ENCODE assay signal across 14 mouse cellular contexts in genomic region chr15:102230408-102231321, GRCm38 (mm10). TPM values are rescaled to one million over a fixed set of nuclear protein-coding genes. Genes with fewer than 3 reads are reported as not detected.
DNase-seq lines count a peak whose midpoint lies in the region; ATAC-seq and TF ChIP-seq lines count a peak whose summit lies in the region.
"Had no signal": no experiment of that assay in that cellular context is flagged by ENCODE, and none has a peak within 500 bp of the region (broad histone marks: within the 10 kb centered on the region; RNA-seq: fewer than 3 reads in every experiment).

No protein-coding gene starts in this region.

- peak; percentile 66 to 68 for DNase-seq in spleen, postnatal 36 days (ENCODE audit: low spot score in 2 of 2)
- no peak for DNase-seq in spleen, adult 12 weeks (ENCODE audit: low spot score)
- DNase-seq in G1E (ENCODE audit: low spot score), result no peak
- DNase-seq in layer of hippocampus, adult 11-12 months (ENCODE audit: low spot score), result no peak
- DNase-seq in right cerebral cortex, postnatal 25 days, result no peak
- DNase-seq: cerebellum, postnatal 10 days; lung, embryonic 14.5 days had no signal

- no peak overlapping the region for H3K27ac ChIP-seq in liver, embryonic 12.5 days
- H3K27ac ChIP-seq in forebrain, embryonic 13.5 days, result no peak overlapping the region
- H3K27ac ChIP-seq: hindbrain, embryonic 12.5 days had no signal

- peak overlapping the region; percentile 69 for H3K4me3 ChIP-seq in G1E (ENCODE audit: low read depth, low read length)
- peak overlapping the region; percentile 42 for H3K4me3 ChIP-seq in liver, embryonic 12.5 days
- H3K4me3 ChIP-seq in forebrain, embryonic 13.5 days, result no peak overlapping the region
- H3K4me3 ChIP-seq: heart, embryonic 12.5 days; hindbrain, embryonic 12.5 days had no signal

- H3K4me2 ChIP-seq in liver, embryonic 12.5 days, result peak overlapping the region; percentile 65
- no peak overlapping the region for H3K4me2 ChIP-seq in forebrain, embryonic 13.5 days
- H3K4me2 ChIP-seq: heart, embryonic 12.5 days; hindbrain, embryonic 12.5 days; lung, embryonic 14.5 days had no signal

- H3K9ac ChIP-seq in liver, embryonic 12.5 days, result 0 out of 2 replicates have a peak overlapping the region, but pooled peaks have one; percentile 60
- H3K9ac ChIP-seq in forebrain, embryonic 13.5 days, result no peak overlapping the region
- H3K9ac ChIP-seq: heart, embryonic 12.5 days; hindbrain, embryonic 12.5 days; lung, embryonic 14.5 days had no signal

- 0 out of 2 replicates have a peak, but pooled peaks cover 3% of the 10 kb centered on the region for H3K9me3 ChIP-seq in G1E (replicated peaks)
- no peaks in the 10 kb centered on the region for H3K9me3 ChIP-seq in liver, embryonic 12.5 days (replicated peaks)
- H3K9me3 ChIP-seq in forebrain, embryonic 13.5 days (replicated peaks), result no peaks in the 10 kb centered on the region
- H3K9me3 ChIP-seq: heart, embryonic 12.5 days; hindbrain, embryonic 12.5 days had no signal

- peak; percentile 45 for ATAC-seq in G1E (ENCODE audit: extremely low read depth, insufficient number of reproducible peaks, low FRiP score, poor library complexity, severe bottlenecking)
- no peak; the same call in 1 of the 2 replicates for ATAC-seq in liver, embryonic 12.5 days
- ATAC-seq in neutrophil, adult 5-6 weeks (ENCODE audit: extremely low read depth, insufficient number of reproducible peaks, low FRiP score, poor library complexity, severe bottlenecking), result peak; percentile 42
- ATAC-seq in forebrain, embryonic 13.5 days, result no peak

- peaks cover 13% of the 10 kb centered on the region for H3K36me3 ChIP-seq in G1E (replicated peaks)
- H3K36me3 ChIP-seq in liver, embryonic 12.5 days, result no peaks in the 10 kb centered on the region
- H3K36me3 ChIP-seq in forebrain, embryonic 13.5 days (ENCODE audit: poor library complexity, severe bottlenecking), result no peaks in the 10 kb centered on the region
- H3K36me3 ChIP-seq: hindbrain, embryonic 12.5 days had no signal

- no peaks in the 10 kb centered on the region; the same call in 1 of the 2 replicates for H3K27me3 ChIP-seq in G1E (ENCODE audit: insufficient read depth, low read length)
- peaks cover 10% of the 10 kb centered on the region for H3K27me3 ChIP-seq in liver, embryonic 12.5 days (replicated peaks)
- H3K27me3 ChIP-seq in forebrain, embryonic 13.5 days, result peaks cover 8% of the 10 kb centered on the region

- no peak for TF ChIP-seq CTCF in G1E (IDR thresholded peaks at IDR 0.05; ENCODE audit: low read depth, low read length)

- 69% methylated on average over 17 of the region's 17 CpGs for WGBS in liver, embryonic 12.5 days (ENCODE audit: insufficient replicate concordance)
- 86% methylated on average over 17 of the region's 17 CpGs for WGBS in forebrain, embryonic 13.5 days

- H3K4me1 ChIP-seq in G1E (ENCODE audit: insufficient read depth, low read depth, low read length), result peaks cover 92% of the 10 kb centered on the region
- peaks cover 69% of the 10 kb centered on the region for H3K4me1 ChIP-seq in liver, embryonic 12.5 days
- H3K4me1 ChIP-seq in forebrain, embryonic 13.5 days, result peaks cover 7% of the 10 kb centered on the region; the same call in 1 of the 2 replicates

RNA-seq across cellular contexts. Expression of gene Itgb7, which starts 1.1 kb away (rescaled TPM):
- 23.7 and 26.6 TPM in 2 replicates for total RNA-seq in G1E (2014; fragmentation: Nextera tagmentation)
- total RNA-seq in G1E (2017), result 80.9 and 83.5 TPM in 2 replicates
- 22.1 and 27.2 TPM in 2 replicates for polyA plus RNA-seq in G1E (2012)
- 6.4 and 8.9 TPM in 2 replicates for polyA plus RNA-seq in liver, embryonic 12.5 days (2016; fragmentation: Nextera tagmentation; extraction: Ambion mirVana)
- 338 and 351 TPM in 2 replicates for total RNA-seq in neutrophil, adult 5-6 weeks (2017)
- 0.32 and 0.48 TPM in 2 replicates for polyA plus RNA-seq in forebrain, embryonic 13.5 days (2015; fragmentation: Nextera tagmentation; extraction: Ambion mirVana)

RNA-seq across cellular contexts. Expression of gene Csad, which starts 26.1 kb away (rescaled TPM):
- 2.1 and 11.9 TPM in 2 replicates for total RNA-seq in G1E (2014; fragmentation: Nextera tagmentation)
- 4.2 and 4.9 TPM in 2 replicates for total RNA-seq in G1E (2017)
- polyA plus RNA-seq in G1E (2012), result 3.1 and 4.2 TPM in 2 replicates
- 21.9 and 26.6 TPM in 2 replicates for polyA plus RNA-seq in liver, embryonic 12.5 days (2016; fragmentation: Nextera tagmentation; extraction: Ambion mirVana)
- total RNA-seq in neutrophil, adult 5-6 weeks (2017), result 47.6 and 56.0 TPM in 2 replicates
- polyA plus RNA-seq in forebrain, embryonic 13.5 days (2015; fragmentation: Nextera tagmentation; extraction: Ambion mirVana), result 42.7 and 46.4 TPM in 2 replicates

RNA-seq across cellular contexts. Expression of gene Rarg, which starts 26.7 kb away (rescaled TPM):
- 2.6 and 3.4 TPM in 2 replicates for total RNA-seq in G1E (2014; fragmentation: Nextera tagmentation)
- 1.0 and 1.9 TPM in 2 replicates for total RNA-seq in G1E (2017)
- polyA plus RNA-seq in G1E (2012), result 1.8 and 2.2 TPM in 2 replicates
- polyA plus RNA-seq in liver, embryonic 12.5 days (2016; fragmentation: Nextera tagmentation; extraction: Ambion mirVana), result 4.4 and 4.9 TPM in 2 replicates
- total RNA-seq in neutrophil, adult 5-6 weeks (2017), result 28.2 and 38.3 TPM in 2 replicates
- 3.2 and 4.2 TPM in 2 replicates for polyA plus RNA-seq in forebrain, embryonic 13.5 days (2015; fragmentation: Nextera tagmentation; extraction: Ambion mirVana)

RNA-seq across cellular contexts. Expression of gene Zfp740, which starts 27.6 kb away (rescaled TPM):
- total RNA-seq in G1E (2014; fragmentation: Nextera tagmentation), result 42.5 and 64.5 TPM in 2 replicates
- total RNA-seq in G1E (2017), result 34.8 and 35.3 TPM in 2 replicates
- polyA plus RNA-seq in G1E (2012), result 12.9 and 18.2 TPM in 2 replicates
- polyA plus RNA-seq in liver, embryonic 12.5 days (2016; fragmentation: Nextera tagmentation; extraction: Ambion mirVana), result 31.2 and 32.0 TPM in 2 replicates
- total RNA-seq in neutrophil, adult 5-6 weeks (2017), result 118 and 120 TPM in 2 replicates
- 90.0 and 98.7 TPM in 2 replicates for polyA plus RNA-seq in forebrain, embryonic 13.5 days (2015; fragmentation: Nextera tagmentation; extraction: Ambion mirVana)

RNA-seq across cellular contexts. Expression of gene Gm9918, which starts 39.7 kb away (rescaled TPM):
- not detected in 2 replicates for total RNA-seq in G1E (2014; fragmentation: Nextera tagmentation)
- 0.12 and 0.44 TPM in 2 replicates for total RNA-seq in G1E (2017)
- polyA plus RNA-seq in G1E (2012), result not detected in 2 replicates
- polyA plus RNA-seq in liver, embryonic 12.5 days (2016; fragmentation: Nextera tagmentation; extraction: Ambion mirVana), result not detected in 2 replicates
- total RNA-seq in neutrophil, adult 5-6 weeks (2017), result 0.49 TPM in 1 of 2 replicates, not detected in the other
- polyA plus RNA-seq in forebrain, embryonic 13.5 days (2015; fragmentation: Nextera tagmentation; extraction: Ambion mirVana), result 0.09 TPM in 1 of 2 replicates, not detected in the other
- total RNA-seq: layer of hippocampus, postnatal 10 days; midbrain, postnatal 0 days had no signal
- polyA plus RNA-seq: heart, embryonic 12.5 days; midbrain, postnatal 0 days had no signal

Comparison
In these comparisons a context has a peak if more than half of its experiments do, and no peak if none do; other contexts are left out.
1. DNase-seq: peak in spleen, postnatal 36 days (2 of 2); none in spleen, adult 12 weeks (single experiment), G1E (single experiment), layer of hippocampus, adult 11-12 months (single experiment) and right cerebral cortex, postnatal 25 days (single experiment).
2. ATAC-seq: peak in G1E (single experiment) and neutrophil, adult 5-6 weeks (single experiment); none in liver, embryonic 12.5 days (single experiment) and forebrain, embryonic 13.5 days (single experiment).